Mouse (Mus musculus): ENCODE measurements at regions not wholly inside any gene's neighbourhood (a gene's known extent, or its start where the extent isn't known, plus 50 kb on each side); places are given as distances from the start of the nearest gene placed in this dataset.

DNA sequence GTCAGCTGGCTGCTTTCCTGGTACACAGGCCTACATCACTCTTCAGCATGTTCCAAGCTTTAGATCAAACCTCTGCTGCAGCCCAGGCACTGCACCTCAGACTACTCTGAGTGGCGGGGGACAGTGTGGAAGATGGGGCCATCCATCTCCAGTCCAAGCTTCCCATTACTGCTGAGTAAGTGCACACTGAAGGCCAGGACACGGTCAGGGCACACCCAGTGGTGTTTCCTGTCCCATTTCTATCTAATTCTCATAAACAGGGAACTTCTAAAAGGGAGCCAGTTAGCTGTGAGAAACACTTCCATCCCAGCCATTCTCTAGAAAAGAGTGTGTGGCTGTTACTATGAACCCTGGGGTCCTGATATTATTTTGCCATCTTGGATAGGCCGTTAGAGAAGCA is 298.5 kb upstream of the Zfp637 start:
- Histone ChIP-seq H3K27ac (ENCODE audit: low read depth, low read length) (no peak overlapping the region), H3K27me3 (ENCODE audit: control insufficient read depth, insufficient read depth, low read length) (no peaks in the 10 kb centered on the region), H3K4me1 (ENCODE audit: control insufficient read depth, insufficient read depth, low read length) (no peaks in the 10 kb centered on the region), H3K36me3 (ENCODE audit: control insufficient read depth, insufficient read depth, low read length) (no peaks in the 10 kb centered on the region), H3K4me2 (replicated peaks; ENCODE audit: low read depth, low read length) (no peak overlapping the region), H3K9me3 (ENCODE audit: control insufficient read depth, low read length) (no peaks in the 10 kb centered on the region), H3K9ac (ENCODE audit: low read depth, low read length) (no peak overlapping the region), H3K4me3 (ENCODE audit: low read length) (no peak overlapping the region)
- WGBS: 78% methylated on average over 3 of the region's 3 CpGs
- no peak for ATAC-seq (ENCODE audit: low FRiP score, low TSS enrichment)

GRCm38 (mm10) chr6:117544276-117545196 is 296.4 kb upstream of the Zfp637 start:
- Histone ChIP-seq H3K4me3 (ENCODE audit: low read length) (no peak overlapping the region), H3K9me3 (ENCODE audit: control insufficient read depth, low read length) (no peaks in the 10 kb centered on the region), H3K27ac (ENCODE audit: low read depth, low read length) (no peak overlapping the region), H3K36me3 (ENCODE audit: control insufficient read depth, insufficient read depth, low read length) (no peaks in the 10 kb centered on the region), H3K4me1 (ENCODE audit: control insufficient read depth, insufficient read depth, low read length) (no peaks in the 10 kb centered on the region), H3K9ac (ENCODE audit: low read depth, low read length) (no peak overlapping the region), H3K4me2 (replicated peaks; ENCODE audit: low read depth, low read length) (no peak overlapping the region), H3K27me3 (ENCODE audit: control insufficient read depth, insufficient read depth, low read length) (no peaks in the 10 kb centered on the region)
- ATAC-seq (ENCODE audit: low FRiP score, low TSS enrichment): no peak
- WGBS: 90% methylated on average over 11 of the region's 11 CpGs

- Histone ChIP-seq H3K4me2 (replicated peaks; ENCODE audit: low read depth, low read length) (no peak overlapping the region), H3K4me1 (ENCODE audit: control insufficient read depth, insufficient read depth, low read length) (peaks cover 11% of the 10 kb centered on the region), H3K4me3 (ENCODE audit: low read length) (no peak overlapping the region), H3K9me3 (ENCODE audit: control insufficient read depth, low read length) (no peaks in the 10 kb centered on the region), H3K9ac (ENCODE audit: low read depth, low read length) (no peak overlapping the region), H3K27ac (ENCODE audit: low read depth, low read length) (no peak overlapping the region), H3K36me3 (ENCODE audit: control insufficient read depth, insufficient read depth, low read length) (no peaks in the 10 kb centered on the region), H3K27me3 (ENCODE audit: control insufficient read depth, insufficient read depth, low read length) (no peaks in the 10 kb centered on the region)
- ATAC-seq (ENCODE audit: low FRiP score, low TSS enrichment): no peak
- 83% methylated on average over 7 of the region's 7 CpGs for WGBS
Measured at GRCm38 (mm10) chr6:117550930-117551329, 290.1 kb upstream of the Zfp637 start.

- Histone ChIP-seq H3K4me3 (ENCODE audit: low read length) (no peak overlapping the region), H3K4me2 (replicated peaks; ENCODE audit: low read depth, low read length) (no peak overlapping the region), H3K36me3 (ENCODE audit: control insufficient read depth, insufficient read depth, low read length) (no peaks in the 10 kb centered on the region), H3K27me3 (ENCODE audit: control insufficient read depth, insufficient read depth, low read length) (no peaks in the 10 kb centered on the region), H3K9me3 (ENCODE audit: control insufficient read depth, low read length) (no peaks in the 10 kb centered on the region), H3K27ac (ENCODE audit: low read depth, low read length) (peak overlapping the region; percentile 65; the same call in 1 of the 2 replicates), H3K9ac (ENCODE audit: low read depth, low read length) (no peak overlapping the region), H3K4me1 (ENCODE audit: control insufficient read depth, insufficient read depth, low read length) (peaks cover 11% of the 10 kb centered on the region)
- ATAC-seq (ENCODE audit: low FRiP score, low TSS enrichment): peak; percentile 94
- WGBS: 13% methylated on average over 6 of the region's 6 CpGs
Measured at GRCm38 (mm10) chr6:117552006-117552667, 288.8 kb upstream of the Zfp637 start.

DNA sequence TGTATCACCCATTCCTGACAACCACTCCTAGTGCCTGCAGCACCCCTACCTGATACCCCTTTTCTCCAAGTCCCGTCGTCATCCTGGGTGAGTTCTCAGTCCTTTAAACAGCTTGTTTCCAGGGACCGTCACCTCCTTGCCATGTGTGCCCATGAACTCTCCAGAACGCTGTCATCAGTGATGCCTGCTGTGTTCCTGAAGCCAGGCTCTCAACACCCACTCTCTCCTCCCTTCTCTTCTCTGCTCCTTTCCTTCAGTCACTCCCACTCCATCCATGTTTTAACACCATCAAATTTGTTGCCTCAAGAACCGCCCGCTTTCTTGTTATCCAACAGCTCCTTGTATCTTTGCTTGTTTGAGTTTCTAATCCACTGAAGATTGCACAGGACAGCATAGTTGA is 277.8 kb upstream of the Zfp637 start:
- Histone ChIP-seq H3K4me3 (ENCODE audit: low read length) (no peak overlapping the region), H3K27me3 (ENCODE audit: control insufficient read depth, insufficient read depth, low read length) (no peaks in the 10 kb centered on the region), H3K4me1 (ENCODE audit: control insufficient read depth, insufficient read depth, low read length) (peaks cover 4% of the 10 kb centered on the region; the same call in 1 of the 2 replicates), H3K9me3 (ENCODE audit: control insufficient read depth, low read length) (no peaks in the 10 kb centered on the region), H3K27ac (ENCODE audit: low read depth, low read length) (no peak overlapping the region), H3K9ac (ENCODE audit: low read depth, low read length) (no peak overlapping the region), H3K4me2 (replicated peaks; ENCODE audit: low read depth, low read length) (no peak overlapping the region), H3K36me3 (ENCODE audit: control insufficient read depth, insufficient read depth, low read length) (no peaks in the 10 kb centered on the region)
- WGBS: 83% methylated on average over 6 of the region's 6 CpGs
- ATAC-seq (ENCODE audit: low FRiP score, low TSS enrichment): no peak

- no peak overlapping the region for H3K4me3 ChIP-seq (ENCODE audit: low read length)
- H3K27me3 ChIP-seq (ENCODE audit: control insufficient read depth, insufficient read depth, low read length): no peaks in the 10 kb centered on the region
- H3K27ac ChIP-seq (ENCODE audit: low read depth, low read length): no peak overlapping the region
- no peak for ATAC-seq (ENCODE audit: low FRiP score, low TSS enrichment)
- no peak overlapping the region for H3K9ac ChIP-seq (ENCODE audit: low read depth, low read length)
- no peaks in the 10 kb centered on the region for H3K9me3 ChIP-seq (ENCODE audit: control insufficient read depth, low read length)
- peaks cover 4% of the 10 kb centered on the region; the same call in 1 of the 2 replicates for H3K4me1 ChIP-seq (ENCODE audit: control insufficient read depth, insufficient read depth, low read length)
- H3K36me3 ChIP-seq (ENCODE audit: control insufficient read depth, insufficient read depth, low read length): no peaks in the 10 kb centered on the region
- WGBS: 94% methylated on average over 1 of the region's 1 CpGs
- no peak overlapping the region for H3K4me2 ChIP-seq (replicated peaks; ENCODE audit: low read depth, low read length)
Measured at GRCm38 (mm10) chr6:117563704-117564103, 277.3 kb upstream of the Zfp637 start.

DNA sequence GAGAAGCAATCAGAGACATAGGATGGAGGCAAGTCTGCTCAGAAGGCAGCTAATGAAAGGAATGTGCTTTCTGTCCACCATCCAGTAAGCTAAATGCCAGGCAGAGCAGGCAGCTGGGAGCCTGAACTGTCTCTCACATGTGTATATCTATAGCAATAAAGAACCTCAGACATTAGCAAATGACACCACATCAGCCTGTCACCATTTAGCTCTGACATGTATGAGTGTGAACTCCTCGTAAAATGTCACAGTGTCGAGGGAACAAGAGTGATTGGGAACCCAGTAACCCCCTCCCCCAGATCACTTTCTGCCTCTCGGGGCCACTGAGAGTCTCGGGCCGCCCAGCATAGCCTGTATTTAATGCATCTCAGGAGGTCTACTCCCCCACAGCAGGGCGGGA is 274.2 kb upstream of the Zfp637 start:
- no peak for ATAC-seq (ENCODE audit: low FRiP score, low TSS enrichment)
- 20% methylated on average over 6 of the region's 6 CpGs for WGBS
- no peaks in the 10 kb centered on the region for H3K36me3 ChIP-seq (ENCODE audit: control insufficient read depth, insufficient read depth, low read length)
- H3K9me3 ChIP-seq (ENCODE audit: control insufficient read depth, low read length): no peaks in the 10 kb centered on the region
- no peak overlapping the region for H3K4me2 ChIP-seq (replicated peaks; ENCODE audit: low read depth, low read length)
- peaks cover 9% of the 10 kb centered on the region; the same call in 1 of the 2 replicates for H3K4me1 ChIP-seq (ENCODE audit: control insufficient read depth, insufficient read depth, low read length)
- no peaks in the 10 kb centered on the region for H3K27me3 ChIP-seq (ENCODE audit: control insufficient read depth, insufficient read depth, low read length)
- no peak overlapping the region for H3K4me3 ChIP-seq (ENCODE audit: low read length)
- no peak overlapping the region for H3K27ac ChIP-seq (ENCODE audit: low read depth, low read length)
- no peak overlapping the region for H3K9ac ChIP-seq (ENCODE audit: low read depth, low read length)

DNA sequence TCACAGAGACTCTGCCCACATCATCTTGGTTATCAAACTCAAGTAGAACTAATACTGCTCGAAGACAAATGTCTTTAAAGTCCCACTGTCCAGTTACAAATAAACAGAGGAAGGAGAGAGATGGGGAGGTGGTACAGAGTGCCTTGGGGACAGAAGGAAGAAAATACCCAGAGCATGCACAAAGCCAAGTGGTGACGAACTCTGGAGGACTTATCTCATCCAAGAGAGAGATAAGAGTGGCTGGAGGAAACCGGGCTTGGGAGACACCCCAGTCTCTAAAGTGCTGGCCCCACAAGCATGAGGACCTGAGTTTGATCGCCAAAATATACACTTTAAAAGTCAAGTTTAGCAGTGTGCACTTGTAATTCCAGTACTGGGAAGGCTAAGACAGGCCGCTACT is 273.3 kb upstream of the Zfp637 start:
- WGBS: 87% methylated on average over 5 of the region's 5 CpGs
- Histone ChIP-seq H3K9ac (ENCODE audit: low read depth, low read length) (no peak overlapping the region), H3K27me3 (ENCODE audit: control insufficient read depth, insufficient read depth, low read length) (no peaks in the 10 kb centered on the region), H3K27ac (ENCODE audit: low read depth, low read length) (no peak overlapping the region), H3K4me1 (ENCODE audit: control insufficient read depth, insufficient read depth, low read length) (peaks cover 9% of the 10 kb centered on the region; the same call in 1 of the 2 replicates), H3K4me2 (replicated peaks; ENCODE audit: low read depth, low read length) (no peak overlapping the region), H3K36me3 (ENCODE audit: control insufficient read depth, insufficient read depth, low read length) (no peaks in the 10 kb centered on the region), H3K4me3 (ENCODE audit: low read length) (no peak overlapping the region), H3K9me3 (ENCODE audit: control insufficient read depth, low read length) (no peaks in the 10 kb centered on the region)
- ATAC-seq (ENCODE audit: low FRiP score, low TSS enrichment): no peak

Measured in kidney, embryonic 14.5 days (tissue).